Mouse (Mus musculus): ENCODE measurements around the gene Patl1.
"Not testable (repeated sequence)": the region's sequence is repeated elsewhere in the genome, so short reads cannot be mapped to it uniquely, and the experiment has no call there.

Patl1 gene

DNA sequence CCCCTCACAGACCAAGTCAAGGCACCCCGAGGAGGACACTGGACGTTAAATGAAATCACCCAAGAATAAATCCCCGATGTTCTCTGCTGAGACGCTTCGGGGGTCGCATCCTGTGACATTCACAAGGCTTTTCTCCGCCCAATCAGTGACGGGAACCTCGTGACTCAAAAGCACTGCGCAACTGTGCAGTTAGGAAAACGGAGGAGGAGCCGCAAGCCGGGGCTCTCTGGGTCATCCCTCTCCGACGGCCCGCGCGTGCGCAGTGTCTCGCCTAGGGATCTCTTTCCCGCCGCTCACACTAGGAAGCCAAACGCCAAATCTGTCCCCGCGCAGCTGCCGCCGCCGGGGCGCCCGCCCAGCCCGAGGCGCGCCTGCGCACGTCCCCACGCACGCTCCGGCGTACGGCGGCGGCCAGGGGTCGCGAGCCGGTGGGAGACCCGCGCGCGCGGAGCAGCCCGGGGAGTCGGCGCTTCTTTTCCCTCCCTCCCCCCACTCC is at the start of gene Patl1:
Patl1 (plus strand) TSS at position 363 of the 496 bp plus-strand sequence.
- peak; percentile 97 for DNase-seq (ENCODE audit: low spot score)

DNA sequence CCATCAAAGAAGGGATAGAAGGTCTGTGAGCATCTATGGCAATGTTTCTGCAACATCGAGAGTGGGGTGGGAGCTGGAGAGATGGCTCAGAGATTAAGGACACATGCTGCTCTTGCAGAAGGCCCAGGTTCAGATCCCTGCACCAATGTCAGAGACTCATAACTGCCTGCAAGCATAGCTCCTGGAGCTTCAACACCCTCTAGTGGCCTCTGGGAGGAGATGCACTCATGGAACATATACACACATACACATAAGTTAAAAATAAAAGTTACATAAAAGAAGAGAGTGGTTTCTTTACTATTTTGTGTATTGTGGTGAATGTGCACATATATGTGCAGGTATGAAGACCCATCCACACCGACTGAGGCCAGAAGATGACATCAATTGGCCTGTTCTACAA is 44.4 kb upstream of the Patl1 start:
- DNase-seq (ENCODE audit: low spot score), result no peak

DNA sequence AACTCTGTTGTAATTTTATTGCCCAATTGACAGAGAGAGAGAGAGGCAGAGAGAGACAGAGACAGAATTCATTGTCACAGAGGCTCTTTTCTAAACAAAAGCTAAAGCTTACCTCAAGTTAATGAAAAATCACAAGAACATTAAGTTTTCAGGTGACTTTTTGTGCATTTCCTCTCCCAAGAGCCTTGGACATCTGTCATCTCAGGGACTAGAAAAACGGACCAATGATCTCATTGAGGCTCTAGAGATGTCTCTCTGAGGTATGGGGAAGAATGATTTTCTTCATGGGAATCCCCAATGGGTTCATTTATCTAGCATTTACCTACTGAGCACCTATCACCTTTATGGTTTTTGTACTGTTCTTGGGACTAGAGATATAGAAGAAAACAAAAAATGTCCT is 37.2 kb upstream of the Patl1 start, which contains the start of gene Olfr1419:
Olfr1419 (minus strand) TSS at position 101 of the 400 bp plus-strand sequence.
- DNase-seq (ENCODE audit: low spot score), result no peak

DNA sequence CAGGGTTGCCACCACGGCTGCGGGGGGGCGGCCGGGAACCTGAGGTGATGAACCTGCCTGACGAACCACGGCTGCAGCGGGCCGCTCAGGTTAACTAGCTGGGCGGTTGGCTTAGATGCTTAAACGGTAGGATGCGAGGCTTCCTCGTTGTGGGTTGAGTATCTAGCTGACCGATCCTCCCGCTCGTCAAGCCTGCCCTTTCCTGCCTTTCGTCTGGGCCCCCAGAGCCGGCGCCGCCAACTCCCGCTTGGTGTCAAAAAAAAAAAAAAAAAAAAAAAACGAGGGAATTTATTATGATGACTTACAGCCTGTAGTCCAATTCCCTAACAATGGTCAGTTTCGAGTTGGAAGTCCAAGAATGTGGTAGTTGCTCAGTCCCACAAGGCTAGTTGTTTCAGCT is 33.8 kb upstream of the Patl1 start:
- DNase-seq (ENCODE audit: low spot score), result not testable (repeated sequence)

DNA sequence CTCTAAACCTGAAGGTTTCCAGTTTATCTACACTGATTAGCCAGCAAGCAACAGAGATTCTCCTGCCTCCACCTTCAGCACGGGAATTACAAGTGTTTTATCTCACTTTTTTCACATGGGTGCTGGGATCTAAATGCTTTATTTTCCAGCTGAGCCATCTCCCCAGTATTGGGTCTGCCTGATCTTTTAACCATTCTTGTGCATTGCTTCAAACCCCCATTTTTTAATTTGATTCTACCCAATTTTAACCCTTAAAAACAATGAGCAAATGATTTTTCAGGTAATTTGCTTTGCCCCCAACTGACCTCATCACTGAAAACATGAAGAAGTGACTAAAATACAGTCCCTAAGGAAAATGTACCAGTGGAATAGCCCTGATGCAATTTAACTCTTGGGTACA is 25.9 kb upstream of the Patl1 start, which contains the start of gene Olfr1420:
Olfr1420 (plus strand) TSS at position 301 of the 400 bp plus-strand sequence.
- DNase-seq (ENCODE audit: low spot score), result no peak

DNA sequence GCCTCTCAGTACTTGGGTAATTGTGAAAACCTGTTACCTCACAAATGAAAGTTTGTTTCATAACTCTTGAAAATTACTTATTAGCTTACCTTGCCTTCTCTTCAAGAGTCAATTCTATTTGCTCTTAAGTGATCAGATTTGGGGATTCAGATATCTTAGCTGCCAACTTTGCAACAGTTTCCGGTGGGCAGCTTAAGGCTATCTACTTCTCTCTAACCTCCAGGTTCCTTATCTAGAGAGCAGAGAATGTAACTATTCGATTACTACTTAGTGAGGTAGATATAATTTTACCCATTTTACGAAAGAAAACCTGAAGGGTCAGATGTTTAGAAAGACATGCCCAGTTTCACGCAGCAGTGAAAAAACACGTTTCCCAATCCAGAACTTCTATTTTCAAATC is 1.2 kb upstream of the Patl1 start:
- DNase-seq (ENCODE audit: low spot score), result no peak

DNA sequence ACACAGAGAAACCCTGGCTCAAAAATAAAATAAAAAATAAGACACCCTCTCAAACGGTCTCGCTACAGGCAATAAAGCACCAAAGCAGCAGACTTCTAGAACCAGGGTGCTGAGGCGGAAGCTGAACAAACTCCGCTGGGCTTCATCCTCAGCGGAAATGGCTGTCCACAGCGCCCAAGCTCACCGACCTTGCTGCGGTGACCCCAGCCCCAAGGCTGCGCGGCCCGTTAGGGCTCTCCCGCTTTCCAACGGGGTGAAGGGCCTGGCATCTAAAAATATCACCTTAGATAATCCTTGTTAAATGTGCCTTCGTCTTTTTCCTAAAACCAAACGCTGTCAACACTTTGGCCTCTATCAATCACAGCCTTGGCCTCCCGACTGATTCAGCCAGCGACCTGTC is 596 bp upstream of the Patl1 start:
- DNase-seq (ENCODE audit: low spot score), result no peak

DNA sequence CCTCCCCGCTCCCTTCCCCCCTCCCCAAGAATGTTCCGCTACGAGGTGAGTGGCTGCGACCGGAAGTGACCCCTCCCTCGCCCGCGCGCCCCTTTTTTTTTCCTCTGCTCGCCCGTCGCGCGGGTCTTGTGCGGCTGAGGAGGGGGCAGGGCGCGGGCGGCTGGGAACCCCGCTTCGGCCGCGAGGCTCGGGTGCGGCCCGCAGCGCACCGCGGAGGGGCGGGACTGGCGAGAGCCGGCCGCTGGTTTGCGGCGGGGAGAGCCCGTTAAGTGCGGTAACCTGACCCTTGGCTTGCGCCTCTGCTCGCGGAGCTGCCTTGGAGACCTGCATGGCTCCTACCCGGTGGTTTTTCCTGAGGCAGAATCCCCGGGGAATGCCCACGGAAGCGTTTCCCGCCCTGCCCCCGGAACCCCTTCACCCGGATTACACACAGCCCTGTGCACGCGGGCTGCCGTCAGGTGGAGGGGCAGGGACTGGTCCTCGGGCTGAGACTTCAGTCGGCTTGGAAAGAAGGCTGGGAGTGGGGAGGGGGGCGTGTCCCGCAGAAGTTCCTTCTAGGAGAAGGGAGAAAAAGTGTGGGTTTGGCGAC is 428 bp downstream of the Patl1 start:
- DNase-seq (ENCODE audit: low spot score), result peak; percentile 60

DNA sequence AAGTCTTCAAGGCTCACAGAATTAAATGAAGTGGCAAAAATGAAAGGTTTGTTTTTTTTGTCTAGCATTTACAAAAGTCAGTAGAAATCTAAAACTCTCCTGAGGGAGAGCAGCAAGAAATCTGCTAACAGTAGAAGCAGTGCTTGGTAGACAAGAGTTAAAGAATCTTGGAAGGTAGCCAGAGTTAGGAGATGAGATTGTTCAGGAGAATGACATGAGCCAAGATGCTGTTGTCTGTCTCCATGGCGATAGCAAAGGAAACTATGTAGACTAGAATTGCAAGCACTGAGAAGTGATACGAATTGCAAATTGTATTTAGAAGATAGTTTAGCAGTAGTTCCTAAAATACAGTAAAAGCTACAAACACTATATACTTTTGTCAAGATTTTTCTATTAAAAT is 3.6 kb downstream of the Patl1 start:
- peak; percentile 48 for DNase-seq (ENCODE audit: low spot score)

DNA sequence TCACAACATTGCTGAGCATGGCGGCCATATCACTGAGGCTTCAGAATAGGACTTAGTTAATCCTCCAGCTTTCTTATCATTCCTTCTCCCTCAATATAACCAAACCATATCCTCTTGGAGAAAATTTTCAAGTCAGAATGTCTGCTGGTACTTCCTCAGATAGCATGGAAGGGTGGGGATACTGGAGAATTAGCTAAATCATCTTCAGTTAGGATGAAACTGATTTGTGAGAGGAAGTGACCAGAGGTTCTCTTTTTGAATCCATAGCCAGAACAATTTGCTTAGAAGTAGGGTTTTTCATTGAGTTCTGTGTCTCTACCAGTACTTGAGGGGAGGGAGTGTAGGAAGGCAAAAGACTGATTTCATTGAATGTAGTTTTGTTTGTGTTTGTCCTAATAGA is 9.9 kb downstream of the Patl1 start:
- DNase-seq (ENCODE audit: low spot score), result no peak

DNA sequence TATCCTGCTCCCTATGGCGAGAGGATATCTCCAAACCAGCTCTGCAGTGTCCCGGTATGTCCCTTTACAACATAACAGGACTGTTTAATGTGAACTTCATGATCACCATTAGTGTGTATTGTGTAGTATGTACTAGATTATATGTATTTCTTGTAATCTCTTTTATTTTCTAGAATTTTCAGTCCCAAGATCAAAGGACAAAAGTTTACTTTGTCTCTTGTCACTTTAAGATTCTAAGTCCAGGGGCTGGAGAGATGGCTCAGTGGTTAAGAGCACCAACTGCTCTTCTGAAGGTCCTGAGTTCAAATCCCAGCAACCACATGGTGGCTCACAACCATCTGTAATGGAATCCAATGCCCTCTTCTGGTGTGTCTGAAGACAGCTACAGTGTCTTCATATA is 10.3 kb downstream of the Patl1 start:
- not testable (repeated sequence) for DNase-seq (ENCODE audit: low spot score)

DNA sequence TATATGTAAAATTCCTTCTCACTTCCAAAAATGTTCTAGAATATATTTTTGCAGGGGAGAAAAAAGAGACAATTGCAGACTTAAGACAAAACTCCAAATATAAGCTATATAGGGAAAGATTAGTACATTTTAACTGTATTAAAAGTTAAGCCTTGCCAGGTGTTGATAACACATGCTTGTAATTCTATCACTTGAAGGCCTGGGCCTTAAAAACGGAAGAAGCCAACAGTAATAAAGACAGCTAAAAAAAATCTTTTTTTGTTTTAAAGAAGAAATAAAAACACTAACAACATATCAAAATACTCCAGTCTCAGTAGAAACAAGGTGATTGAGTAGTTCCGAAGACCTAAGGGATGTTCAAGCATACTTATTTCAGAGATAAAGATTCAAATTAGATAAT is 14.2 kb downstream of the Patl1 start:
- no peak for DNase-seq (ENCODE audit: low spot score)

DNA sequence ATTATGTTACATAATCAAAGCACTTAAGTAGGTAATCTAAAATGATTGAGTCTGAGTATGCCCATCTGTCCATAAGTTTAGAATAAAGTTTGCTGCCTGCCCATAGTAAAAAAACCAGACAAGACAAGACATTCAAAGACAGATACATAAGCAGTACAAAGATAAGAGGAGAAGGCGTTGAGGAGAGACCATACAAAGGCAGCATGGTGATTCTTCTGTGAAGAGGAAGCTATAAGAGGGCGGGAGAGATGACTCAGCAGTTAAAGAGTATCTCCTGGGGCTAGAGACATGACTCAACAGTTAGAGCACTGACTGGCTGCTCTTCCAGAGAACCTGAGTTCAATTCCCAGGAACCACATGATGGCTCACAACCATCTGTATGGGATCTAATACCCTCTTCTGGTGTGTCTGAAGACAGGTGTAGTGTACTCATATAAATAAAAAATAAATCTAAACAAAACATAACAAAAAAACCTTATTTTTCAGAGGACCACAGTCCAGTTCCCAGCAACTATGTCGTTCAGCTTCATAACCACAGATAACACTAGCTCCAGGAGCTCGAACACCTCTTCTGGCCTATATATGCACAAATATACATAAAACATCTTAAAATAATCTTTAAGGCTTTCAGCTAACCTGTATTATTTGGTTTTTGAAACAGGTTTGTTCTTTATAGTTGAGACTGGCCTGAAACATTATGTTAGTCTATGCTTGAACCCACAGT is 16.0 kb downstream of the Patl1 start:
- no peak for DNase-seq (ENCODE audit: low spot score)

DNA sequence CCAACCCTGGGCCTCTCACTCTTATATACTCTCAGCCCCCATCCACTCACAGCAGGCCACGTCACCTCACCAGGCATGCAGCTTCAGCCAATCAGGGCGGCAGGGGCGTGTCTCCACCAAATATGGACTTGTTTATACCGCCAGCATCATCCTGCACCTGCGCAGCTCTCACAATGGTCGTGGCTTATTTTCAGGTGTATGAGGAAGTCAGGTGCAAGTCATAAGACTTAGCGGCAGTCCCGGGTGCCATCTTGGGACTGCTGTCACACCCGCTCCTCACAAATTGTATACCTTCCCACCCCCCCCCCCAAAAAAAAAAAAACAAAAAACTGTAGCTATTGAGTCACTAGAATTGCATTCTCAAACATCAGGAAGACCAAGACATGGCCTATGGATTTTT is 34.3 kb downstream of the Patl1 start:
- DNase-seq (ENCODE audit: low spot score), result not testable (repeated sequence)

DNA sequence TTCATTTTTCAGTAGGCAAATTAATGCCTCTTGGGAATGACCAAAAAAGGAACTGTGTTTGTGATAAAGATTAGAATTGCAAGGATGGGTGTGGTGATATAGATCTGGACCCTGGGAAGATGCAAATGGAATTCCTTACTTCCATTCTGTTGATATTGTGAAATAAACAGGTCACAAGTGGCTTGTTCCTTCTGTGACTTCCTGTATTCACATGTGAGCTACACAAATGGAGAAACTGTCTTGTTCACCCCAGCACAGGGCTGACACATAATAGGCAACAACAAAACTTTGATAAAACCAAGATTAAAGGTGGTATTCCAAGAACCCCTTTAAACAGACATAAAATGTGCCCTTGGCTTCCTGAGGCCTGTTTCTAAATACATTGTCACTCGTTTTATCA is 37.7 kb downstream of the Patl1 start:
- no peak for DNase-seq (ENCODE audit: low spot score)

DNA sequence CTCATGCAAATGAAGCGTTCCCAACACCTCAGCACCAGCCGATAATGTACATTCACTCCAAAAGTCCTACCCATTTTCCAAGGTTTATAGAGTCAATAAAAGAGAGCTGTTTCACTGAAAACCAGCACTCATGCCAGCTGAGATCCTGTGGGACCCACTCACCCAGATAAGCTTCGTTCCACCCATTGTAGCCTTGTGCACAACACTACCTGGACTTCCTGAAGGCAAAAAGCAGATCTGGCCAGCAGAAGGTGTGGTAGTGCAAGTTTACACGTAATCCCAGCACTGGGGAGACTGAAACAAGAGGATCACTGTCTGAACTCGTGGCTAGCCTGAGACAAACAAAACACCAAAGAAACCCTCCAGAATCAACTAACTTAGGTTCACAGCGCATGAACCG is 38.5 kb downstream of the Patl1 start:
- no peak for DNase-seq (ENCODE audit: low spot score)

DNA sequence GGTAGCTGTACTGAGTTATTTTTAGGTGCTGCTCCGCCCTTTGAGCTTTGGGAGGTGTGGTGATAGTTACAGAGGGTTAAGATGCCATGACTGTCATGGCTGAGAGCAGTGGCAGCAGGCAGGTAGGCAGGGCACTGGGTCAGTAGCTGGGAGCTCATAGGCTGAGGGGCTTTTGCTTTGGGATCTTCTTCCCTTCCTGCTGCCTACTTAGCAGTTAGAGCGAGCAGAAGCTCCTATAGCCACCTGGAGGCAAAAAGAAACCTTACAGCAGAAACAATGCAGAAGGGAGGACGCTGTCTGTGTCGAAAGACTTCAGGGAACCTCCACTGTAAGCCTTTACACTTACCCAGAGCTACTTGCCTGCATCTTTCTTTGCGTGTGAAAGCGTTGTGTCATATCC is 42.0 kb downstream of the Patl1 start:
- DNase-seq (ENCODE audit: low spot score), result no peak

DNA sequence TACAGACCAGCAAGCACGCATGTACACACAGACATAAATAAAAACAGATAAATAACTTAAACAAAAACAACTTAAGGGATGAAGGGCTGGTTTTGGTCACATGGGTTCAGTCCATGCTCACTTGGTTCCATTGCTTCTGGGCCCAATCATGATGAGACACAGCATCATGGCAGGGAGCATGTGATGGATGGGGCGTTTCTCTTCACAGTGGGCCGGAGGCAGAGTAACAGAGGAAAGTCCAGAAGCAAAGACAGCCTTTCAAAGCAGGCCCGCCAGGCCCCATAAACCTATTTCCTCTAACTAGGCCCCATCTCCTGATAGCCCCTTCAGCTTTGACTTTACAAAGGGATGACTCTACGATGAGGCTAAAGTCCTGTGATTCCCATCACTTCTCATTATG is 44.4 kb downstream of the Patl1 start:
- DNase-seq (ENCODE audit: low spot score), result no peak

DNA sequence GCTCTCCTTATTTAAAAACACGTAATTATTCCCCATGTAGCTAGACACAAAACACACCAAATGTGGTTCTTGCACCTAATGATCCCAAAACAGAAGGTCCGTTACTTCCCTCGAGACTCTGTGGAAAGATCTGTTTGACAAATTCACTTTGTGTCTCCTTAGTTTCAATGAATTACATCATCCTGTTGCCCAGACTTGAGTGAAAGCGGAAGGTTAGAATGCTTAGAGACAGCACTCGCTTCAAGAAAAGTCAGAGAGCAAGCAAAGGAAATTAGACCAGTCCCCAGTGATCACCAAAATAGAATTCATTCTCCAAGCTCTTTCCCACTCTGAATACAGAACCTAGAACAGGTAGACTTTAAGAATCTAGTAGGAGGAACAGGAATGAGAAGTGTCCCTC is 45.2 kb downstream of the Patl1 start:
- peak; percentile 85 for DNase-seq (ENCODE audit: low spot score)

DNA sequence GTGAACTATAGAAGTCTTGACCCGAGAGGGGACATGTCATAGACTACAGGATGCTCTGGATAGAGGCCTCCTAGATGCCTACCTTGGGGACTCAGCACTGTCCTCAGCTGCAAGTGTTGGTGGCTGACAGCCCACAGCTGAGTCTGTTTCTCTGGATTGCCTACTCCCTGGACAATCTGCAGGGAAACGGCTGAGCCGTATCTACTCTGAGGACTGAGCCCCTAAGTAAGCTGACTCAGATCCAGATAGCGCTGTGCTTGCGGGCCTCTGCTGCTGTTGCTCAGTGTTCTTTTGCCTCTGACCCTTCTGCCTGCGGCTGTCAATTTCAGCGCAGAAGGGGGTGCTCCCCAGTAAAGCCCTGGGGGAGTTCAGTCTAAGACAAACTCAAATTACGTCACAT is 45.6 kb downstream of the Patl1 start:
- DNase-seq (ENCODE audit: low spot score), result peak; percentile 57

DNA sequence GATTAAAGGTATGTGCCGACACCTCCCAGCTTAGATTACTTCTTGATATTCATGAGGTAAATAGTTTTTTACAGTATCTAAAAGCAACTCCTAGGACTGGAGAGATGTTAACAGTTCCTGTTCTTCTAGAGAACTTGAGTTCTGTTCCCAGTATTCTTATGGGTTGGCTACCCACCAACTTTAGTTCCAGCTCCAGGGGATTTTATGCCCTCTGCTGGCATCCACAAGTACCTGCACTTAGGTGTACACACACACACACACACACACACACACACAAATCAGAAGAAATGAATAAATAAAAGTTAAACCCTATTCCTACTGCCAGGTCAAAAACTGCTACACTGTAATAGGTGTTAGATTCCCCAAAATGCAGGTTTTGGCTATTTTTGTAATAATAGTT is 52.1 kb downstream of the Patl1 start:
- DNase-seq (ENCODE audit: low spot score), result no peak

DNA sequence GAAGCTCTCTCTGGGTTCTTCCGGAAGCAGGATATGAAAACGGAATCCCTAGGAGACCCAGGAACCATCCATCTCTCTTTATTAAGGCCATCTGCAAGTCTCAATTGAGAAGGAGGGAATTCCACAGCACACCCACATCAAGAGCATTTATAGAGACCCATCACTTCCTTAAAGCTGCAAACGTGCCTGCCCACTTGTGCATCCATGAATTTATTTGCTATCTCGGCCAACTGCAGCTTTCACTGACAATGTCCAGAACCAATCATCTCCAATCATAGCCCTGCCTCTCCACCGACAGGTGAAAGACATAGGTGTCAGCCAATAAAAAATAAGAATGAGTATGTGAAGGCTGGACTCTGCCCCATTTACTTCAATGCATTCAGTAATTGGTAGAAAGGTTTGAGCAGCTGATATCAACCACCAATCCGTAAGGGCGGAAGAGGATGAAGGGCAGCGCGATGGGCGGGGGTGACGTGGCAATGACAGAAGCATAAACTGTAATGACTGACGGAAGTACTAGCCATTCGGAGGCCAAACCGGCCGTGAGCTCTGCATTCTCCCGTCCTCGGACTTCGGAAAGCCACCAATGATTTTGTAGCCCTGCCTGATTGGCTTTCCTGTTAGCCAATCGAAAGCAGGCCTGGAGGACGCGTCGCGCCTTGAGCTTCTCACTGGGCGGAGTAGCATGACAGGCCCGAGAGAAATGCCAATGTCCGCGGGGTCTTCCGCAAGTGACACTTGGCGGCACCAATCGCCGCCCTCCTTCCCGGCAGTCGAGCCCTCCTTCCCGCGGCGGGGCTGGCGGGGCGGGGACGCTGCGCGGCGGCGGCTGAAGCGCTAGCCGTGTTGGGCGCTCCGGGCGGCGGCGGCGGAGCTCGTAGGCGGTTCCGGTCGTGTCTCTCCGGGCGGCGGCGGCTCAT is 53.1 kb downstream of the Patl1 start, which contains the start of gene Osbp:
Osbp (plus strand) TSS at position 919 of the 920 bp plus-strand sequence.
- peak; percentile 99 for DNase-seq (ENCODE audit: low spot score)
